ENCODE assay signal across 23 mouse cellular contexts in genomic region chr15:93919577-93919976, GRCm38 (mm10).
"Had no signal": no experiment of that assay in that cellular context is flagged by ENCODE, and none has a peak within 500 bp of the region (broad histone marks: within the 10 kb centered on the region; RNA-seq: fewer than 3 reads in every experiment).

No protein-coding gene starts in this region.

- H3K4me2 ChIP-seq: heart, embryonic 12.5 days; hindbrain, embryonic 13.5 days; hindbrain, embryonic 15.5 days; kidney, embryonic 15.5 days; limb, embryonic 12.5 days; limb, embryonic 15.5 days; liver, embryonic 12.5 days had no signal

- H3K27ac ChIP-seq: hindbrain, embryonic 13.5 days; hindbrain, embryonic 15.5 days; hindbrain, postnatal 0 days; kidney, embryonic 15.5 days; kidney, postnatal 0 days; limb, embryonic 12.5 days; limb, embryonic 15.5 days; liver, embryonic 12.5 days; liver, embryonic 14.5 days had no signal

- DNase-seq: gastrocnemius, postnatal 14 days; gastrocnemius, postnatal 36 days; heart, adult 18-20 months; heart, postnatal 10 days; kidney, adult 11 months; kidney, adult 2 months; kidney, adult 9 months; kidney, postnatal 14 days; kidney, postnatal 36 days; layer of hippocampus, adult 9-11 months; layer of hippocampus, postnatal 36 days; left cerebral cortex, postnatal 4 days had no signal

- H3K9ac ChIP-seq: heart, embryonic 12.5 days; hindbrain, embryonic 13.5 days; hindbrain, embryonic 15.5 days; kidney, embryonic 15.5 days; limb, embryonic 12.5 days; limb, embryonic 15.5 days; liver, embryonic 12.5 days; liver, embryonic 14.5 days had no signal

- ATAC-seq: hindbrain, postnatal 0 days; intestine, embryonic 16.5 days; liver, embryonic 12.5 days had no signal

- H3K4me3 ChIP-seq: heart, embryonic 12.5 days; hindbrain, embryonic 13.5 days; hindbrain, embryonic 15.5 days; kidney, embryonic 15.5 days; limb, embryonic 12.5 days; limb, embryonic 15.5 days; liver, embryonic 12.5 days had no signal

- H3K27me3 ChIP-seq: heart, embryonic 12.5 days; hindbrain, embryonic 13.5 days; hindbrain, embryonic 15.5 days; kidney, embryonic 15.5 days; limb, embryonic 12.5 days; limb, embryonic 15.5 days; liver, embryonic 12.5 days had no signal

- H3K4me1 ChIP-seq: hindbrain, embryonic 13.5 days had no signal

- H3K9me3 ChIP-seq: hindbrain, embryonic 13.5 days; hindbrain, embryonic 15.5 days; kidney, embryonic 15.5 days; limb, embryonic 12.5 days; limb, embryonic 15.5 days; liver, embryonic 12.5 days had no signal

- H3K36me3 ChIP-seq: heart, embryonic 12.5 days; hindbrain, embryonic 13.5 days; hindbrain, embryonic 15.5 days; kidney, embryonic 15.5 days; limb, embryonic 12.5 days; limb, embryonic 15.5 days; liver, embryonic 12.5 days had no signal
